Mouse (Mus musculus) brain, embryonic 14.5 days (tissue): Measurements from ENCODE around the gene Spag5.

Source experiments
- CTCF ChIP-seq: fragments of 200-500 bp; IDR thresholded peaks from 2 replicates; pipeline ENCODE4 v1.5.1; 2012; ENCODE audit warnings: inconsistent platforms, mild to moderate bottlenecking, moderate library complexity, borderline replicate concordance; ENCODE audit not compliant: insufficient read depth, insufficient read length; ENCODE audit errors: extremely low read depth
- POLR2A ChIP-seq: fragments of 200-500 bp; IDR thresholded peaks from 2 replicates; pipeline ENCODE4 v1.6.1; 2012; ENCODE audit warnings: mild to moderate bottlenecking, inconsistent platforms, borderline replicate concordance; ENCODE audit not compliant: poor library complexity, insufficient read depth, insufficient read length, severe bottlenecking; ENCODE audit errors: extremely low read depth

DNA sequence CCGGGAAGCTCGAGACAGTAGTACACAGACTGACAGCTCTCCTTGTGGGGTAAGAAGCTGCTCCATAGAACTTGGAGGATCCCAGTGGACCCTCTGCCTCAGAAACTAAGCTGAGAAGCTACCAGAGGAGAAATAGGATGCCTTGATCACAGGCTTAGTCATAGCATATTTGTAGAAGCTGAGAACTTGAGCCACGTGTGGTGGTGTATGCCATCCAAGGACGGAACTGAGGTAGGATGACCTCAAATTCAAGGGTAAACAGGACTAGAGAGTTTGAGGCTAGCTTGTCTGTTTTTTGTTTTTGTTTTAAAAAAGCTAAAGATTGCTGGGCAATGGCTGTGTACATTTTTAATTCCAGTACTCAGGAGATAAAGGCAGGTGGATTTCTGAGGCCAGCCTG, 3.9 kb downstream of the Spag5 start:
- no peak for TF ChIP-seq CTCF
- no peak for TF ChIP-seq POLR2A
